Mouse (Mus musculus) heart, embryonic 14.5 days (tissue): ENCODE data around the gene Ttc1. TPM values are rescaled to one million over a fixed set of nuclear protein-coding genes. Genes with fewer than 3 reads are reported as not detected.

Experiments
- ATAC-seq: fragments of 200-750 bp; cut with Nextera tagmentation; 2 replicates; pipeline ENCODE4 v1.8.0; 2017; ENCODE audit warnings: low read depth, moderate TSS enrichment; ENCODE audit not compliant: insufficient number of reproducible peaks, insufficient read depth, low FRiP score
- H3K27ac ChIP-seq, 2 experiments: fragments of 200-500 bp in 1 of 2; fragments of 300-500 bp in 1 of 2; sonication (generic) in 1 of 2; replicated peaks in 1 of 2; 2 replicates each; pipeline ENCODE4 v1.5.1; 2012 to 2014; ENCODE audit warnings: low read depth in 2 of 2, low read length in 2 of 2, control low read depth in 1 of 2, mild to moderate bottlenecking in 1 of 2, mixed read lengths in 1 of 2; ENCODE audit not compliant: control insufficient read depth in 1 of 2, insufficient read depth in 1 of 2
- H3K27me3 ChIP-seq: fragments of 300-500 bp; sonication (generic); 2 replicates; pipeline ENCODE4 v1.6.1; 2014; ENCODE audit warnings: mild to moderate bottlenecking, low read length, control low read depth; ENCODE audit not compliant: control insufficient read depth, insufficient read depth
- H3K36me3 ChIP-seq: fragments of 300-500 bp; sonication (generic); 2 replicates; pipeline ENCODE4 v1.6.1; 2014; ENCODE audit warnings: mild to moderate bottlenecking, control low read depth, low read length, mixed read lengths; ENCODE audit not compliant: control insufficient read depth, insufficient read depth
- H3K4me1 ChIP-seq, 2 experiments: fragments of 200-500 bp in 1 of 2; fragments of 300-500 bp in 1 of 2; sonication (generic) in 1 of 2; 2 replicates each; pipeline ENCODE4 v1.6.1; 2012 to 2014; ENCODE audit warnings: low read length in 2 of 2, control low read depth in 1 of 2, mixed read lengths in 1 of 2; ENCODE audit not compliant: control insufficient read depth in 2 of 2, insufficient read depth in 2 of 2
- H3K4me2 ChIP-seq: fragments of 300-500 bp; sonication (generic); 2 replicates; pipeline ENCODE4 v1.6.1; 2014; ENCODE audit warnings: mild to moderate bottlenecking, low read length
- H3K4me3 ChIP-seq, 2 experiments: fragments of 200-500 bp in 1 of 2; fragments of 300-500 bp in 1 of 2; sonication (generic) in 1 of 2; 2 replicates each; pipeline ENCODE4 v1.5.1; 2012 to 2014; ENCODE audit warnings: low read length in 2 of 2, mild to moderate bottlenecking in 2 of 2, control low read depth in 1 of 2, low read depth in 1 of 2, moderate library complexity in 1 of 2; ENCODE audit not compliant: control insufficient read depth in 1 of 2, insufficient read depth in 1 of 2
- H3K9ac ChIP-seq: fragments of 300-500 bp; sonication (generic); 2 replicates; pipeline ENCODE4 v1.6.1; 2014; ENCODE audit warnings: mild to moderate bottlenecking, low read length
- H3K9me3 ChIP-seq: fragments of 300-500 bp; sonication (generic); 2 replicates; pipeline ENCODE4 v1.6.1; 2016; ENCODE audit warnings: low read length, control low read depth; ENCODE audit not compliant: control insufficient read depth
- WGBS: fragments of 180-500 bp; shearing (Covaris S2); extraction: QIAGEN DNeasy Blood & Tissue Kit; methylation state at CpG from one replicate; pipeline ENCODE4 v1.1.7; 2014; 5-methylcytosine and 5-hydroxymethylcytosine counted together
- polyA plus RNA-seq: library from polyadenylated mRNA; unstranded; fragments of >200 nt; fragmentation: Nextera tagmentation; extraction: Ambion mirVana; gene quantifications from 2 replicates; pipeline ENCODE4 v1.2.1, GENCODE M21; 2014

The Ttc1 gene
- polyA plus RNA-seq, 1 experiment from 2014 or later: 57.8 TPM

DNA sequence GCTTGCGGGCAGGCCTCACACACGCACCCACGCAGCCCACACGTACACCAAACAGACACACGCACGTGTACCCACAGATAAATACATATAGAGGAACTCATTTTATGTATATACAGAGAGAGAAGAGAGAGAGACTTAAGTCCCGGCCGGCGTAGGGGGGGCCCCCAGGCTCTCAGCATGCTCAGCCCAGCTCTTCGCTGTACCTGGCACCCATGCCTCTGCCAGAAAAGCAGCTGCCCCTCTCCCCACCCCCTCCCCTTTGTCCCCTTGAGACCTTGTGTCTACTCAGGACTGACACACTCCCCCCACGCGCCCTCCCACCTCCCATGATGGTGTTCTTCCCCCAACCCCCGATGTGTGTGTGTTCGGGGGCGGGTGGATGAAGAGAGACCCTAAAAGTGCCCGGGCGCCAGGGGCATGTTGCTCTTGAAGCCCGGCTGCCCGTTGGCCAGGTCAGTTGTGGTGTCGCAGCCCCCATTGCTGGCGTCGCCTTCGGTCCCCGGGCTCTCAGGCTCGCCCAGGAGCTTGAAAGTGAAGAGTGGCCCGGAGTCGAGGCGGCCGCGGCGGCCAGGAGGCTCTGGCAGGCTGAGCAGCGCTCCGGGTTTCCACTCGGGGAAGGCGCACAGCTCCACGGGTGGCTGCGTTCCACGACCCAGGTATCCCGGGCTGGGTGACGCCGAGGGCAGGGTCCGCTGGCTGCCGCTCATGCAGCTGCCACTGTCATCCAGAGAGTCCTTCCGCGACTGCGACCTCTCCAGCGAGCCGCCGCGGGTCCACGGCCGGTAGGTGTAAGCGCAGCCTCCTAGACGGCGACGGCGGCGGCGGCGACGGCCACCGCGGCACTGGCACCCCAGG, 27.9 kb upstream of the Ttc1 start:
- no peak for ATAC-seq
- WGBS: 12% methylated on average over 63 of the region's 63 CpGs
- Histone ChIP-seq H3K9ac (peak overlapping the region; percentile 68), H3K36me3 (no peaks in the 10 kb centered on the region), H3K4me2 (peak overlapping the region; percentile 86), H3K9me3 (no peaks in the 10 kb centered on the region), H3K4me3 (peak overlapping the region; percentile 51 to 54), H3K27me3 (peaks cover 17% of the 10 kb centered on the region), H3K4me1 (peaks cover 2 to 5% of the 10 kb centered on the region in 2 experiments; a peak in 3 of 4 replicates), H3K27ac (no peak overlapping the region)

- Histone ChIP-seq H3K27me3 (peaks cover 17% of the 10 kb centered on the region), H3K9ac (no peak overlapping the region), H3K4me2 (no peak overlapping the region), H3K4me3 (no peak overlapping the region), H3K9me3 (no peaks in the 10 kb centered on the region), H3K4me1 (peaks cover 2 to 5% of the 10 kb centered on the region in 2 experiments; a peak in 3 of 4 replicates), H3K27ac (no peak overlapping the region), H3K36me3 (no peaks in the 10 kb centered on the region)
- no peak for ATAC-seq
- WGBS: 25% methylated on average over 5 of the region's 5 CpGs
Observed at GRCm38 (mm10) chr11:43773725-43774124, 25.9 kb upstream of the Ttc1 start.

DNA sequence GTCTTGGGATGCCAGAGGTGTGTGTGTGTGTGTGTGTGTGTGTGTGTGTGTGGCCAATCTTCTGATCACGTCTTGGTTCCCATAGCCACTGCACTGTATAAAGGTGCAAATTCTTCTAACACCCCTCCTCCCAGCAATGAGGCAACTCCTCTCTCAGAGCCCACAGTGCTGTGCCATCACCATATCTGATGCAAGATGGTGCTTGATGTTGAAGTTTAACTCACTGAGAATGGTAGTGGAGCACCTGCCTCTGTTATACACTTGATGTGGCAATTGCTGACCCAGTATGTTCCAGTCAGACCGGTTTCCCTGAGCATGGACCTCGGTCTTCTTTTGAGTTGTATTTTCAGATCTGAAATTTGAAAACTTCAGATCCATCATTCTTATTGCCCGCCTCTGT, 22.3 kb upstream of the Ttc1 start:
- ATAC-seq: no peak
- 75% methylated on average over 4 of the region's 4 CpGs for WGBS
- Histone ChIP-seq H3K4me1 (peaks cover 0 to 2% of the 10 kb centered on the region in 2 experiments; a peak in 2 of 4 replicates), H3K36me3 (no peaks in the 10 kb centered on the region), H3K9me3 (no peaks in the 10 kb centered on the region), H3K9ac (no peak overlapping the region), H3K27ac (no peak overlapping the region), H3K4me2 (no peak overlapping the region), H3K27me3 (peaks cover 4% of the 10 kb centered on the region), H3K4me3 (no peak overlapping the region)

- WGBS: 63% methylated on average over 11 of the region's 11 CpGs
- Histone ChIP-seq H3K9ac (no peak overlapping the region), H3K27me3 (no peaks in the 10 kb centered on the region), H3K27ac (no peak overlapping the region), H3K4me3 (no peak overlapping the region), H3K4me2 (peak overlapping the region; percentile 75), H3K36me3 (no peaks in the 10 kb centered on the region), H3K4me1 (no peaks in the 10 kb centered on the region), H3K9me3 (no peaks in the 10 kb centered on the region)
- ATAC-seq: no peak
Observed at GRCm38 (mm10) chr11:43767749-43768148, 19.9 kb upstream of the Ttc1 start.

GRCm38 (mm10) chr11:43766922-43767648, 19.3 kb upstream of the Ttc1 start:
- H3K9me3 ChIP-seq: no peaks in the 10 kb centered on the region
- peak overlapping the region; percentile 75 for H3K4me2 ChIP-seq
- H3K36me3 ChIP-seq: no peaks in the 10 kb centered on the region
- no peaks in the 10 kb centered on the region for H3K4me1 ChIP-seq
- no peak for ATAC-seq
- whole genome bisulfite sequencing: 6% methylated on average over 37 of the region's 37 CpGs
- no peak overlapping the region for H3K27ac ChIP-seq
- H3K9ac ChIP-seq: peak overlapping the region; percentile 53
- no peaks in the 10 kb centered on the region for H3K27me3 ChIP-seq
- peak overlapping the region; percentile 55 to 60 for H3K4me3 ChIP-seq

DNA sequence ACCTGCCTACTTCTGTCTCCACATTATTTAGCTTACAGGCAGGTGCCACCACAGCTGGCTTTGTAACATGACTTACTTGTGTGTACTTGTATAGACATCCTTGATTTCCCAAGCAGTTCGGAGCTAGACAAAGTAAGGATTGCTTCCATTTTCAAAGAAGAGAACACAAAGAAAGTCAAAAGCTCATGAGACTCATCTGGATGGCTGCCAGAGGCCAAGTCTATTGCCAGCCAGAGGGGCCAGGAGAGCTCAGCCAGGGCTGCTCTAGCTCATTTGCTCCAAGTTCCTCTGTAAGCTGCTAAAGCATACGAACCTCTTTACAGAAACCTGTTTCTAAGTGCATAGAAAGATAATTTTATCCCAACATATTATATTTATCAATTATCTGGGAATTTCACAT, 10.6 kb upstream of the Ttc1 start:
- WGBS: 55% methylated on average over 2 of the region's 2 CpGs

DNA sequence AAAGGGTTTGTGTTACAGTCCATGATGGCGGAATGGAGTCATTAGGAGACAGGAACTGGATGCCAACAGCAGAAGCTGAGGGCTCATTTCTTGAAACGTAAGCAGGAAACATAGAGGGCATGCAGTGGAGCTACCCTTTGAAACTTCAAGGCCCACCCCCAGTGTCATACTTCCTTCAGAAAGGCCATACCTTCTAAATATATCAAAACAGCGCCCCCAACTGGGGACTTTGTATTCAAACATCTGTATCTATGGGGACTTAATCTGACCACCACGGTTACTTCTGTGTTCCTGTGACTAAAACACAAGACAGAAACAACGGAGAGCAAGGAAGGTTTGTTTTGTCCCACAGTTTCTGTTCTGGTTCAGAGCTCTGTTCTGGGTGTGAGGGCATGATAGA, 7.6 kb upstream of the Ttc1 start:
- H3K4me1 ChIP-seq: no peaks in the 10 kb centered on the region
- no peak overlapping the region for H3K4me2 ChIP-seq
- 65% methylated on average over 5 of the region's 5 CpGs for WGBS
- no peak overlapping the region for H3K27ac ChIP-seq
- H3K4me3 ChIP-seq: no peak overlapping the region
- no peaks in the 10 kb centered on the region for H3K36me3 ChIP-seq
- H3K9ac ChIP-seq: no peak overlapping the region
- no peaks in the 10 kb centered on the region for H3K9me3 ChIP-seq
- H3K27me3 ChIP-seq: no peaks in the 10 kb centered on the region
- ATAC-seq: no peak

More for the DNA sequence above, 10.6 kb upstream of the Ttc1 start:
- Histone ChIP-seq H3K36me3 (no peaks in the 10 kb centered on the region), H3K4me2 (no peak overlapping the region), H3K27me3 (no peaks in the 10 kb centered on the region), H3K27ac (no peak overlapping the region), H3K4me3 (no peak overlapping the region), H3K9me3 (no peaks in the 10 kb centered on the region), H3K9ac (no peak overlapping the region), H3K4me1 (no peaks in the 10 kb centered on the region)
- ATAC-seq: no peak
